10 mouse cellular contexts compared by ENCODE assay signal in the genomic region with DNA sequence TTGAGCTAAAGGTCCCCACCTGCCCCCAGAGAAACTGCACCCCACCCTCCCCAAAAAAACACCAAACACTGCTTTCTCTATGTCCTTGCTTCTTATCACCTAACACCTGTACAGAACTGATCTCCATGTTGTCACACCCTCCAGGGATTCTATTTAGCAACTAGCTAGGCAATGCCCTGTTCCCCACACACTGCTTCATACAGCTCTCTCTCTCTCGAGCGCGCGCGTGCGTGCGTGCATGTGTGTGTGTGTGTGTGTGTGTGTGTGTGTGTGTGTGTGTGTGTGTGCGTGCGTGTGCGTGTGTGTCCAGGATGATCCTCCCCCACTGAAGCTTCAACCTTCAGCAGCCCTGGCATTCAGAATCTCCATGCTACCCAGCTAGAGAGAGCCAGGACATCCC. TPM values are rescaled to one million over a fixed set of nuclear protein-coding genes. Genes with fewer than 3 reads are reported as not detected.
A peak's percentile ranks its signal among the peaks of the same experiment; 100 is the strongest.
DNase-seq lines count a peak whose midpoint lies in the region; ATAC-seq and TF ChIP-seq lines count a peak whose summit lies in the region.
"Had no signal": no experiment of that assay in that cellular context is flagged by ENCODE, and none has a peak within 500 bp of the region (broad histone marks: within the 10 kb centered on the region; RNA-seq: fewer than 3 reads in every experiment).

No protein-coding gene starts in this region.

- DNase-seq in liver, adult 2 months (ENCODE audit: extremely low read depth, low read depth, low spot score): no peak
- no peak for DNase-seq in liver
- DNase-seq in embryonic facial prominence, embryonic 14.5 days (ENCODE audit: low spot score): no peak
- DNase-seq in naive thymus-derived CD4-positive, alpha-beta T cell, adult 2 months (ENCODE audit: low read depth): peak; percentile 63
- DNase-seq in adrenal gland, postnatal 4 days (ENCODE audit: low spot score in 2 of 2): no peak
- no peak for DNase-seq in spleen, postnatal 14 days (ENCODE audit: low spot score in 2 of 2)
- DNase-seq in frontal cortex, postnatal 36 days (ENCODE audit: low spot score in 2 of 2): no peak

- peak overlapping the region; percentile 57; the same call in 1 of the 2 replicates for H3K4me2 ChIP-seq in embryonic facial prominence, embryonic 14.5 days (ENCODE audit: low read depth, low read length)
- peak overlapping the region; percentile 59 for H3K4me2 ChIP-seq in intestine, embryonic 16.5 days (ENCODE audit: low read depth, low read length)

- no peaks in the 10 kb centered on the region for H3K36me3 ChIP-seq in liver, adult 2 months (ENCODE audit: control insufficient read depth, insufficient read depth, low read length)
- H3K36me3 ChIP-seq in embryonic facial prominence, embryonic 14.5 days (ENCODE audit: control insufficient read depth, insufficient read depth, low read length): peaks cover 8% of the 10 kb centered on the region; the same call in 1 of the 2 replicates
- no peaks in the 10 kb centered on the region for H3K36me3 ChIP-seq in intestine, embryonic 16.5 days (ENCODE audit: control insufficient read depth, insufficient read depth, low read length)

- H3K9ac ChIP-seq in liver, adult 2 months (ENCODE audit: low read depth, low read length): peak overlapping the region; percentile 52
- H3K9ac ChIP-seq in embryonic facial prominence, embryonic 14.5 days (ENCODE audit: low read depth, low read length): peak overlapping the region; percentile 59; the same call in 1 of the 2 replicates
- peak overlapping the region; percentile 9; the same call in 1 of the 2 replicates for H3K9ac ChIP-seq in intestine, embryonic 16.5 days (ENCODE audit: low read depth, low read length)

- H3K4me1 ChIP-seq in liver, adult 2 months (ENCODE audit: control insufficient read depth, insufficient read depth, low read length): no peaks in the 10 kb centered on the region; the same call in 1 of the 2 replicates
- peaks cover 53% of the 10 kb centered on the region for H3K4me1 ChIP-seq in embryonic facial prominence, embryonic 14.5 days (ENCODE audit: control insufficient read depth, insufficient read depth, low read length)
- peaks cover 42% of the 10 kb centered on the region for H3K4me1 ChIP-seq in intestine, embryonic 16.5 days (ENCODE audit: control insufficient read depth, insufficient read depth, low read length)

- H3K9me3 ChIP-seq in embryonic facial prominence, embryonic 14.5 days (ENCODE audit: control insufficient read depth, low read length): no peaks in the 10 kb centered on the region
- H3K9me3 ChIP-seq in intestine, embryonic 16.5 days (ENCODE audit: control insufficient read depth, low read length): no peaks in the 10 kb centered on the region

- peak overlapping the region; percentile 60 for H3K4me3 ChIP-seq in liver, adult 2 months (ENCODE audit: insufficient read depth, low read depth, low read length)
- H3K4me3 ChIP-seq in embryonic facial prominence, embryonic 14.5 days (ENCODE audit: low read depth, low read length): peak overlapping the region; percentile 27
- peak overlapping the region; percentile 43 for H3K4me3 ChIP-seq in intestine, embryonic 16.5 days (ENCODE audit: low read length)

- ATAC-seq in embryonic facial prominence, embryonic 14.5 days (ENCODE audit: low read depth): no peak
- ATAC-seq in intestine, embryonic 16.5 days: no peak

- H3K79me2 ChIP-seq in liver, adult 2 months (ENCODE audit: control insufficient read depth, insufficient read depth, low read length): no peaks in the 10 kb centered on the region

- H3K27ac ChIP-seq in liver, adult 2 months (replicated peaks; ENCODE audit: insufficient read depth, low read depth, low read length): peak overlapping the region; percentile 71
- peak overlapping the region; percentile 86 for H3K27ac ChIP-seq in embryonic facial prominence, embryonic 14.5 days (replicated peaks; ENCODE audit: low read depth, low read length)
- peak overlapping the region; percentile 92 for H3K27ac ChIP-seq in intestine, embryonic 16.5 days (ENCODE audit: low read length)

- no peak for TF ChIP-seq POLR2A in liver, adult 2 months (IDR thresholded peaks at IDR 0.05; ENCODE audit: extremely low read depth, insufficient read depth, low read length)

- 81% methylated on average over 10 of the region's 10 CpGs for WGBS in liver, adult 2 months
- WGBS in embryonic facial prominence, embryonic 14.5 days: 79% methylated on average over 10 of the region's 10 CpGs
- 67% methylated on average over 10 of the region's 10 CpGs for WGBS in intestine, embryonic 16.5 days

- no peaks in the 10 kb centered on the region for H3K27me3 ChIP-seq in liver, adult 2 months (ENCODE audit: control insufficient read depth, insufficient read depth, low read length)
- H3K27me3 ChIP-seq in embryonic facial prominence, embryonic 14.5 days (replicated peaks; ENCODE audit: control insufficient read depth, insufficient read depth, low read length): no peaks in the 10 kb centered on the region
- H3K27me3 ChIP-seq in intestine, embryonic 16.5 days (replicated peaks; ENCODE audit: control insufficient read depth, insufficient read depth, low read length): no peaks in the 10 kb centered on the region

- no peak for TF ChIP-seq CTCF in liver, adult 2 months (IDR thresholded peaks at IDR 0.05; ENCODE audit: low read depth, low read length)

RNA-seq across cellular contexts. Expression of a gene that starts 1.1 kb away (rescaled TPM):
- 1.0 and 1.4 TPM in 2 replicates for total RNA-seq in liver, adult 2 months (2014; rRNA removed)
- polyA plus RNA-seq in liver, adult 2 months (2012; rRNA removed): 1.1 and 1.6 TPM in 2 replicates
- polyA plus RNA-seq in embryonic facial prominence, embryonic 14.5 days (2014; fragmentation: Nextera tagmentation; extraction: Ambion mirVana): 5.2 and 5.9 TPM in 2 replicates
- polyA plus RNA-seq in intestine, embryonic 16.5 days (2015; fragmentation: Nextera tagmentation; extraction: Ambion mirVana): 5.3 and 5.4 TPM in 2 replicates
- total RNA-seq in adrenal gland, postnatal 4 days (2021): 1 to 10 TPM; 7.8 to 9.1 TPM

RNA-seq across cellular contexts. Expression of a gene that starts 39.8 kb away (rescaled TPM):
- 27.0 and 55.0 TPM in 2 replicates for total RNA-seq in liver, adult 2 months (2014; rRNA removed)
- polyA plus RNA-seq in liver, adult 2 months (2012; rRNA removed): 66.8 and 86.8 TPM in 2 replicates
- polyA plus RNA-seq in embryonic facial prominence, embryonic 14.5 days (2014; fragmentation: Nextera tagmentation; extraction: Ambion mirVana): not detected in 2 replicates
- not detected in 2 replicates for polyA plus RNA-seq in intestine, embryonic 16.5 days (2015; fragmentation: Nextera tagmentation; extraction: Ambion mirVana)
- total RNA-seq in adrenal gland, postnatal 4 days (2021): under 1 TPM in 1 of 2 experiments, not detected in 1; 0.59 TPM
- total RNA-seq: neutrophil, adult 5-6 weeks had no signal

RNA-seq across cellular contexts. Expression of a gene that starts 46.1 kb away (rescaled TPM):
- 1.1 and 14.1 TPM in 2 replicates for total RNA-seq in liver, adult 2 months (2014; rRNA removed)
- 7.3 and 11.4 TPM in 2 replicates for polyA plus RNA-seq in liver, adult 2 months (2012; rRNA removed)
- not detected in 2 replicates for polyA plus RNA-seq in embryonic facial prominence, embryonic 14.5 days (2014; fragmentation: Nextera tagmentation; extraction: Ambion mirVana)
- not detected in 2 replicates for polyA plus RNA-seq in intestine, embryonic 16.5 days (2015; fragmentation: Nextera tagmentation; extraction: Ambion mirVana)
- 1 to 10 TPM; 1.5 to 2.1 TPM for total RNA-seq in adrenal gland, postnatal 4 days (2021)
- total RNA-seq: gastrocnemius, adult 8-10 months; neutrophil, adult 5-6 weeks had no signal

RNA-seq across cellular contexts. Expression of a gene that starts 57.7 kb away (rescaled TPM):
- total RNA-seq in liver, adult 2 months (2014; rRNA removed): 1,235 and 2,595 TPM in 2 replicates
- 676 and 691 TPM in 2 replicates for polyA plus RNA-seq in liver, adult 2 months (2012; rRNA removed)
- 0.84 and 2.5 TPM in 2 replicates for polyA plus RNA-seq in embryonic facial prominence, embryonic 14.5 days (2014; fragmentation: Nextera tagmentation; extraction: Ambion mirVana)
- not detected in 2 replicates for polyA plus RNA-seq in intestine, embryonic 16.5 days (2015; fragmentation: Nextera tagmentation; extraction: Ambion mirVana)
- 1 to 10 TPM; 1.2 to 1.6 TPM for total RNA-seq in adrenal gland, postnatal 4 days (2021)
- total RNA-seq: neutrophil, adult 5-6 weeks had no signal

Comparison
In these comparisons a context has a peak if more than half of its experiments do, and no peak if none do; other contexts are left out.
1. H3K9ac ChIP-seq: peak in every context shown above with its lines; median percentile 59 in embryonic facial prominence, embryonic 14.5 days; 52 in liver, adult 2 months; 9 in intestine, embryonic 16.5 days.
2. RNA of a gene that starts 39.8 kb away (polyA plus RNA-seq): 66.8 to 86.8 TPM in liver, adult 2 months; not detected in embryonic facial prominence, embryonic 14.5 days and not detected in intestine, embryonic 16.5 days; every median in the first group is over 10 times any median in the second.
3. Peak in every context shown above with its lines, with median percentiles within 50 percentile points of each other: H3K27ac ChIP-seq and H3K4me3 ChIP-seq.